Mouse (Mus musculus) stomach, postnatal 0 days (tissue): ENCODE measurements around the gene Thsd7b. TPM values are rescaled to one million over a fixed set of nuclear protein-coding genes. Genes with fewer than 3 reads are reported as not detected.
"Not testable (repeated sequence)": the region's sequence is repeated elsewhere in the genome, so short reads cannot be mapped to it uniquely, and the experiment has no call there.

Source experiments
- ATAC-seq: fragments of 200-750 bp; cut with Nextera tagmentation; 2 replicates; pipeline ENCODE4 v1.8.0; 2017; ENCODE audit not compliant: low FRiP score, low TSS enrichment
- DNase-seq: peaks from one replicate; pipeline ENCODE4 v3.0.0-alpha.2; 2016; ENCODE audit warnings: low spot score
- H3K27ac ChIP-seq: fragments of 300-500 bp; sonication (generic); replicated peaks from 2 replicates; pipeline ENCODE4 v1.5.1; 2014; ENCODE audit warnings: mild to moderate bottlenecking, control low read depth
- H3K27me3 ChIP-seq: fragments of 300-500 bp; sonication (generic); 2 replicates; pipeline ENCODE4 v1.6.1; 2014; ENCODE audit warnings: low read length; ENCODE audit not compliant: control insufficient read depth, insufficient read depth
- H3K36me3 ChIP-seq: fragments of 300-500 bp; sonication (generic); 2 replicates; pipeline ENCODE4 v1.6.1; 2014; ENCODE audit warnings: low read length, mixed read lengths; ENCODE audit not compliant: control insufficient read depth, insufficient read depth
- H3K4me1 ChIP-seq: fragments of 300-500 bp; sonication (generic); replicated peaks from 2 replicates; pipeline ENCODE4 v1.6.1; 2014; ENCODE audit warnings: antibody characterized with exemption; ENCODE audit not compliant: control insufficient read depth, insufficient read depth
- H3K4me2 ChIP-seq: fragments of 300-500 bp; sonication (generic); replicated peaks from 2 replicates; pipeline ENCODE4 v1.6.1; 2014; ENCODE audit warnings: low read depth, mild to moderate bottlenecking, control low read depth, moderate library complexity
- H3K4me3 ChIP-seq: fragments of 300-500 bp; sonication (generic); 2 replicates; pipeline ENCODE4 v1.5.1; 2014; ENCODE audit warnings: low read depth, low read length, control low read depth
- H3K9ac ChIP-seq: fragments of 300-500 bp; sonication (generic); 2 replicates; pipeline ENCODE4 v1.6.1; 2014; ENCODE audit warnings: mild to moderate bottlenecking, low read length, control low read depth, mixed read lengths
- H3K9me3 ChIP-seq: fragments of 300-500 bp; sonication (generic); 2 replicates; pipeline ENCODE4 v1.6.1; 2016; ENCODE audit warnings: low read length; ENCODE audit not compliant: control insufficient read depth
- CTCF ChIP-seq: IDR thresholded peaks from 2 replicates; pipeline ENCODE4 v1.5.1; 2016; ENCODE audit warnings: antibody characterized with exemption, low read depth, mild to moderate bottlenecking, moderate library complexity
- EP300 ChIP-seq: optimal IDR thresholded peaks from 2 replicates; pipeline ENCODE3; 2016; ENCODE audit warnings: antibody characterized with exemption
- WGBS: fragments of 180-500 bp; shearing (Covaris S2); extraction: QIAGEN DNeasy Blood & Tissue Kit; methylation state at CpG from one replicate; pipeline ENCODE4 v1.1.7; 2014; 5-methylcytosine and 5-hydroxymethylcytosine counted together
- polyA plus RNA-seq: library from polyadenylated mRNA; unstranded; fragments of >200 nt; fragmentation: Nextera tagmentation; extraction: Ambion mirVana; gene quantifications from 2 replicates; pipeline ENCODE4 v1.2.1, GENCODE M21; 2015

Gene Thsd7b
- polyA plus RNA-seq, 1 experiment from 2014 or later = 0.53 TPM

DNA sequence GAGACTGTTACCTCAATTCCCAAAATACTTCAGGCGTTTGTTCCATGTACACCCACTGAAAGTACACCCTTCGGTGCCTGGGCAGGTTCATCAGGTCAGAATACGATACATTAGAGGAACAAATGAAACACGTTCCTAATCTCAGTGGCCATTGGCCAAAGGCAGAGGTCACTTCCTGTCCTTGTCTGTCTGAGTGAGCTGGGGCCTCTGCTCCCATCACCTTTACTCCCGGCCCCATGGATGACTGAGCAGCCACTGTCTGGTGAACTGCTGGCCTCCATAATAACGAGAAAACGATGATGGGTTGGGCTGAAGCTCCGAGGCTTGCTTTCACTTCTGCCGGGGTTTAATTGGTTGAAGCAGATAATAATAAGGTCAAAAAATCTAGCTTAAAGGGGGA, 670.0 kb downstream of the Thsd7b start:
- Histone ChIP-seq H3K4me3 (no peak overlapping the region), H3K36me3 (no peaks in the 10 kb centered on the region), H3K4me2 (no peak overlapping the region), H3K27me3 (no peaks in the 10 kb centered on the region), H3K9me3 (no peaks in the 10 kb centered on the region), H3K27ac (no peak overlapping the region), H3K4me1 (no peaks in the 10 kb centered on the region), H3K9ac (no peak overlapping the region)
- no peak for ATAC-seq
- DNase-seq = no peak
- TF ChIP-seq EP300 (no peak), CTCF (no peak)
- WGBS = 64% methylated on average over 9 of the region's 9 CpGs

DNA sequence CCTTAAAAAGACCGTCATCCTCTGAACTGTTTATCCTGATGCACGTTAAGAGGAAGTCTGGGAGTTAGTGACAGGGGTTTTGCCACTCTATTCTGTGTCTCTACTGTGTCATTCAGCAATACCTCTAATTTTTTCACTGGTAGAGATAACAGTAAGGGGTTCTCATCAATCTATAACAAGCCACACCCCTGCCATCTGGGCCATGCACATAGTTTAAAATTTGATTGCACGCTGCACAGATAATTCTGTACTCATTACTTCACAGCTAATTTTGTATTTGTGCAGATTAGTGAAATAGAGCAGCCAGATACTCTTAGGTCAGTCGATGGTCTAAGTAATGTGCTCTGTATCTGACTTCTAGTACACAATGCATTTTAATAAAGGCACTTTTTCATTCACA, 673.9 kb downstream of the Thsd7b start:
- no peaks in the 10 kb centered on the region for H3K27me3 ChIP-seq
- H3K27ac ChIP-seq = no peak overlapping the region
- DNase-seq = no peak
- H3K4me1 ChIP-seq = no peaks in the 10 kb centered on the region
- no peaks in the 10 kb centered on the region for H3K36me3 ChIP-seq
- ATAC-seq = no peak
- no peak overlapping the region for H3K9ac ChIP-seq
- TF ChIP-seq CTCF (no peak), EP300 (no peak)
- no peak overlapping the region for H3K4me3 ChIP-seq
- no peak overlapping the region for H3K4me2 ChIP-seq
- WGBS = 54% methylated on average over 4 of the region's 4 CpGs
- H3K9me3 ChIP-seq = no peaks in the 10 kb centered on the region

DNA sequence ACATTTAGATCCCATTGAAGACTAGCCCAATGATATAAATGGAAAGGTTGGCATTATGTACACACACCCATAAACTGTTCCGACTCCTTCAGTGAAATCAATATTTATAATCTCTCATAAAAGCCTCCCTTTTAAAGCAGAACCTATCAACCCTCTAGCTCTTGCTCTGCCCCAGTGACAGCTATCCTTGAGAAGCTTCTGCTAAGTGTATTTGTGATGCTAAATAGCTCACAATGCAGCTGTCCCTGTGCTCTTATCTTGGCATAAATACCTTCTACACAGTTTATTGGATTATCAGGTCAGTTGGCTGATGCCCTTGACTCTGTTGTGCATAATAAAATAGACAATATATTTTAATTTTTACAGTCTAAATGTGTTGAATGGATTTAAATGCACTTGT, 682.4 kb downstream of the Thsd7b start:
- no peak overlapping the region for H3K4me2 ChIP-seq
- ATAC-seq (no peak), DNase-seq (no peak)
- TF ChIP-seq CTCF (no peak), EP300 (no peak)
- WGBS = 17% methylated on average over 1 of the region's 1 CpGs
- no peaks in the 10 kb centered on the region for H3K4me1 ChIP-seq
- no peaks in the 10 kb centered on the region for H3K9me3 ChIP-seq
- H3K27me3 ChIP-seq = no peaks in the 10 kb centered on the region
- H3K27ac ChIP-seq = no peak overlapping the region
- H3K9ac ChIP-seq = no peak overlapping the region
- H3K36me3 ChIP-seq = no peaks in the 10 kb centered on the region
- H3K4me3 ChIP-seq = no peak overlapping the region

GRCm38 (mm10) chr1:129956625-129957024, 683.5 kb downstream of the Thsd7b start:
- TF ChIP-seq CTCF (no peak), EP300 (no peak)
- no peaks in the 10 kb centered on the region for H3K9me3 ChIP-seq
- 53% methylated on average over 4 of the region's 4 CpGs for WGBS
- no peak for ATAC-seq
- H3K36me3 ChIP-seq = no peaks in the 10 kb centered on the region
- H3K27ac ChIP-seq = no peak overlapping the region
- no peak for DNase-seq
- no peak overlapping the region for H3K4me3 ChIP-seq
- H3K27me3 ChIP-seq = no peaks in the 10 kb centered on the region
- no peak overlapping the region for H3K4me2 ChIP-seq
- no peak overlapping the region for H3K9ac ChIP-seq
- H3K4me1 ChIP-seq = no peaks in the 10 kb centered on the region

- not testable (repeated sequence) for H3K9ac ChIP-seq, DNase-seq, H3K27me3 ChIP-seq, H3K27ac ChIP-seq, H3K9me3 ChIP-seq, ATAC-seq, H3K4me2 ChIP-seq, H3K36me3 ChIP-seq, H3K4me1 ChIP-seq, H3K4me3 ChIP-seq
- WGBS = 62% methylated on average over 2 of the region's 2 CpGs
These were observed 686.2 kb downstream of the Thsd7b start for GRCm38 (mm10) chr1:129959352-129959751.

DNA sequence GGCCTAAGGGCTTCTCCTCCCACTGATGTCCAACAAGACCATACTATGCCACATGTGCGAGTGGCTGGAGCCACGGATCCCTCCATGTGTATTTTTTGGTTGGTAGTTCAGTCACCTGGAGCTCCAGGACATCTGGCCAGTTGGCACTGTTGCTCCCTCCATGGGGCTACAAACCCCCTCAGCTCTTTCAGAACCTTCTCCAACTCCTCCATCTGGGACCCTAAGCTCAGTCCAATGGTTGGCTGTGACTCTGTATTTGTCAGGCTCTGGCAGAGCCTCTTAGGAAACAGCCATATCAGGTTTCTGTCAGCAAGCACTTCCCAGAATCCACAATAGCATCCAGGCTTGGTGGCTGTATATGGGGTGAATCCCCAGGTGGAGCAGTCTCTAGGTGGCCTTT, 690.1 kb downstream of the Thsd7b start:
- Histone ChIP-seq H3K36me3 (no peaks in the 10 kb centered on the region), H3K9ac (no peak overlapping the region), H3K27me3 (no peaks in the 10 kb centered on the region), H3K9me3 (no peaks in the 10 kb centered on the region), H3K4me2 (no peak overlapping the region), H3K4me3 (no peak overlapping the region), H3K4me1 (no peaks in the 10 kb centered on the region), H3K27ac (no peak overlapping the region)
- DNase-seq (no peak), ATAC-seq (no peak)
- 86% methylated on average over 2 of the region's 2 CpGs for WGBS
- no peak for TF ChIP-seq CTCF
- no peak for TF ChIP-seq EP300

DNA sequence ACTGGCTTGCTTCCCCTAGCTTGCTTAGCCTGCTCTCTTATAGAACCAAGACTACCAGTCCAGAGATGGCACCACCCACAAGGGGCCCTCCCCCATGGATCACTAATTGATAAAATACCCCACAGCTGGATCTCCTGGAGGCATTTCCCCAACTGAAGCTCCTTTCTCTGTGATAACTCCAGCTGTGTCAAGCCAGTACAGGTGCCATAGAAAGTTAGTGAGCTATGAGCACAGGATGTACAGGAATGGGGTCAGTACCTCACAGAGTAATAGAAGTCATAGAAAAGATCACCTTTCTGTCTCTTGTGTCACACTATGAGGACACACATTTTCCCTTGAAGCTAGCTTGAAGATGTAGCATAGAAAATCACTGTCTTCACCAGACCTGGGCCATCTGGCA, 716.1 kb downstream of the Thsd7b start:
- H3K4me3 ChIP-seq, H3K4me2 ChIP-seq, ATAC-seq, DNase-seq, H3K27ac ChIP-seq, H3K36me3 ChIP-seq, H3K27me3 ChIP-seq, H3K9ac ChIP-seq, H3K4me1 ChIP-seq, H3K9me3 ChIP-seq: not testable (repeated sequence)
